Comparison of ENCODE assay signal across 8 mouse cellular contexts in the genomic region with DNA sequence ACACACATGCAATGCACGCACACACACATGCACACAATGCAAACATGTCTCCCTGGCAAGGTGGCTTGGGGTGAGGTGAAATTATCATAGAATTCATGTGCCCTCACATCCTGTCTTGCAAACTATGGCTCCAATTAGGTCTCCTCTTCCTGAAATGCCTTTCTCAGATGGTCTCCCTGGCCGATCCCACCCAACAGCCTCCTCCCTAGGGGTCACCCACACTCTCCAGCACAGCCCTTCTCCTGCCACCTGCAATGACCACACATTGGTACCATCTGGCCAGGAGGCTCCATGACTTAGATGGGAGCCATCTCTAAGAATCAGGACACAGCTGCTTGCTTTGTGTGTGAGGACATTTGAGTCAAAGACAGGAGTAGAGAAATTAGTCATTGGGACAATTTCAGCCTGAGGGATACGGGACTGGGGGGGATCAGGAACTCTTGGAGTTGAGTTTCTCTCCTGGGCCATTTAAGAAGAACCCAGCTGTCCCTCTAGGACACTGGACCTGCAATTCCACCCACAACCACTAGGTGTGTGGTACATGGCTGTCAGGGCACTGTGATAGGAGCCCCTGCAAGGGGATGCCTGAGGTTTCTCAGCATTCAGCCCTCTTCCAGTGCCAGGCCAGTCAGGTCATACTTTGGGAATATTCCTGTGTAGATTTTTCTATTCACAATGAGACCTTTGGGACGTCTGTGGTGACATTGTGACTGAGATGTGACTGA. TPM values are rescaled to one million over a fixed set of nuclear protein-coding genes. Genes with fewer than 3 reads are reported as not detected.
DNase-seq lines count a peak whose midpoint lies in the region; ATAC-seq and TF ChIP-seq lines count a peak whose summit lies in the region.

No protein-coding gene starts in this region.

- no peak overlapping the region for H3K4me2 ChIP-seq in intestine, embryonic 15.5 days (replicated peaks)

- H3K27ac ChIP-seq in layer of hippocampus, adult 2 months = no peak overlapping the region
- no peak overlapping the region for H3K27ac ChIP-seq in cortical plate, adult 2 months (ENCODE audit: insufficient read depth, low read length)
- no peak overlapping the region for H3K27ac ChIP-seq in intestine, embryonic 15.5 days

- no peak overlapping the region for H3K4me3 ChIP-seq in layer of hippocampus, adult 2 months
- H3K4me3 ChIP-seq in cortical plate, adult 2 months (ENCODE audit: insufficient read depth, low read length) = no peak overlapping the region
- no peak overlapping the region for H3K4me3 ChIP-seq in intestine, embryonic 15.5 days (replicated peaks)

- H3K9me3 ChIP-seq in intestine, embryonic 15.5 days = no peaks in the 10 kb centered on the region

- no peak overlapping the region for H3K9ac ChIP-seq in intestine, embryonic 15.5 days

- H3K36me3 ChIP-seq in splenic B cell, adult 2 months (ENCODE audit: control insufficient read depth, insufficient read depth, low read length, poor library complexity, severe bottlenecking) = no peaks in the 10 kb centered on the region
- no peaks in the 10 kb centered on the region for H3K36me3 ChIP-seq in intestine, embryonic 15.5 days

- DNase-seq in CD4-positive, CD25-positive, alpha-beta regulatory T cell, adult 2 months (ENCODE audit: low read depth, low spot score) = peak; percentile 68
- DNase-seq in layer of hippocampus, adult 2 months (ENCODE audit: low spot score in 2 of 2) = no peak
- no peak for DNase-seq in layer of hippocampus, postnatal 36 days
- peak; percentile 72 for DNase-seq in splenic B cell, adult 2 months (ENCODE audit: low read depth, low spot score)
- DNase-seq in gastrocnemius, postnatal 36 days = no peak

- no peak for TF ChIP-seq POLR2A in cortical plate, adult 2 months (IDR thresholded peaks at IDR 0.05; ENCODE audit: extremely low read depth, insufficient read depth, low read length)

- no peaks in the 10 kb centered on the region for H3K4me1 ChIP-seq in cortical plate, adult 2 months (ENCODE audit: control insufficient read depth, insufficient read depth, low read length)
- 0 out of 2 replicates have a peak, but pooled peaks cover 3% of the 10 kb centered on the region for H3K4me1 ChIP-seq in intestine, embryonic 15.5 days (replicated peaks)

- ATAC-seq in CD4-positive, CD25-positive, alpha-beta regulatory T cell, adult 4 months = no peak
- no peak for ATAC-seq in intestine, embryonic 15.5 days

- WGBS in intestine, embryonic 15.5 days = 66% methylated on average over 4 of the region's 4 CpGs

- intact Hi-C loops in gastrocnemius, postnatal 36 days (cut with DNase I) = no loop called here

- H3K27me3 ChIP-seq in splenic B cell, adult 2 months (ENCODE audit: control insufficient read depth, insufficient read depth, low read length, poor library complexity, severe bottlenecking) = no peaks in the 10 kb centered on the region
- H3K27me3 ChIP-seq in intestine, embryonic 15.5 days (replicated peaks) = peaks cover 10% of the 10 kb centered on the region; the same call in 1 of the 2 replicates

- peak; percentile 81 for TF ChIP-seq CTCF in layer of hippocampus, adult 2 months (conservative IDR thresholded peaks at IDR 0.05)
- peak; percentile 38; the same call in 1 of the 2 replicates for TF ChIP-seq CTCF in cortical plate, adult 2 months (IDR thresholded peaks at IDR 0.05; ENCODE audit: extremely low read depth, insufficient read depth, low read length)

RNA-seq across cellular contexts. Expression of gene Meox1, which starts 17.8 kb away (rescaled TPM):
- not detected for polyA plus RNA-seq in CD4-positive, CD25-positive, alpha-beta regulatory T cell, adult 4 months (2017; shearing (Covaris generic))
- under 1 TPM; 0.71 to 0.74 TPM for total RNA-seq in layer of hippocampus, adult 2 months (2021)
- total RNA-seq in layer of hippocampus, postnatal 36 days (2021) = under 1 TPM; 0.43 to 0.50 TPM
- 0.29 and 0.51 TPM in 2 replicates for polyA plus RNA-seq in cortical plate, adult 2 months (2012; rRNA removed)
- 1 to 10 TPM; 3.1 to 3.5 TPM for total RNA-seq in gastrocnemius, postnatal 36 days (2021)
- 4.4 and 4.5 TPM in 2 replicates for polyA plus RNA-seq in intestine, embryonic 15.5 days (2015; fragmentation: Nextera tagmentation; extraction: Ambion mirVana)

RNA-seq across cellular contexts. Expression of gene Sost, which starts 54.8 kb away (rescaled TPM):
- not detected for polyA plus RNA-seq in CD4-positive, CD25-positive, alpha-beta regulatory T cell, adult 4 months (2017; shearing (Covaris generic))
- not detected for total RNA-seq in layer of hippocampus, adult 2 months (2021)
- total RNA-seq in layer of hippocampus, postnatal 36 days (2021) = not detected
- 0.09 and 0.10 TPM in 2 replicates for polyA plus RNA-seq in cortical plate, adult 2 months (2012; rRNA removed)
- total RNA-seq in gastrocnemius, postnatal 36 days (2021) = not detected
- polyA plus RNA-seq in intestine, embryonic 15.5 days (2015; fragmentation: Nextera tagmentation; extraction: Ambion mirVana) = 0.13 TPM in 2 replicates

Comparison
In these comparisons a context has a peak if more than half of its experiments do, and no peak if none do; other contexts are left out.
1. DNase-seq: peak in CD4-positive, CD25-positive, alpha-beta regulatory T cell, adult 2 months (single experiment) and splenic B cell, adult 2 months (single experiment); none in layer of hippocampus, adult 2 months (0 of 2), layer of hippocampus, postnatal 36 days (0 of 2) and gastrocnemius, postnatal 36 days (0 of 2).